Mouse (Mus musculus) heart, embryonic 11.5 days (tissue): ENCODE results near the gene Pi4kb. TPM values are rescaled to one million over a fixed set of nuclear protein-coding genes. Genes with fewer than 3 reads are reported as not detected.

ENCODE experiments used
- ATAC-seq: fragments of 200-750 bp; cut with Nextera tagmentation; replicated peaks from 2 replicates; pipeline ENCODE4 v1.8.0; 2017; ENCODE audit warnings: moderate library complexity; ENCODE audit not compliant: insufficient number of reproducible peaks, low FRiP score, low TSS enrichment
- H3K27ac ChIP-seq: fragments of 300-500 bp; sonication (generic); 2 replicates; pipeline ENCODE4 v1.5.1; 2014; ENCODE audit warnings: mild to moderate bottlenecking, low read depth, low read length
- H3K27me3 ChIP-seq: fragments of 300-500 bp; sonication (generic); 2 replicates; pipeline ENCODE4 v1.6.1; 2014; ENCODE audit warnings: mild to moderate bottlenecking, low read length, mixed read lengths; ENCODE audit not compliant: control insufficient read depth, insufficient read depth
- H3K36me3 ChIP-seq: fragments of 300-500 bp; sonication (generic); 2 replicates; pipeline ENCODE4 v1.6.1; 2014; ENCODE audit warnings: mild to moderate bottlenecking, low read length, moderate library complexity, mixed read lengths; ENCODE audit not compliant: control insufficient read depth, insufficient read depth
- H3K4me1 ChIP-seq: fragments of 300-500 bp; sonication (generic); 2 replicates; pipeline ENCODE4 v1.6.1; 2014; ENCODE audit warnings: low read length; ENCODE audit not compliant: control insufficient read depth, insufficient read depth
- H3K4me2 ChIP-seq: fragments of 300-500 bp; sonication (generic); 2 replicates; pipeline ENCODE4 v1.6.1; 2014; ENCODE audit warnings: mild to moderate bottlenecking, moderate library complexity
- H3K4me3 ChIP-seq: fragments of 300-500 bp; sonication (generic); 2 replicates; pipeline ENCODE4 v1.5.1; 2014; ENCODE audit warnings: low read depth, low read length
- H3K9ac ChIP-seq: fragments of 300-500 bp; sonication (generic); 2 replicates; pipeline ENCODE4 v1.6.1; 2014; ENCODE audit warnings: mild to moderate bottlenecking, low read depth, low read length, moderate library complexity
- H3K9me3 ChIP-seq: fragments of 300-500 bp; sonication (generic); replicated peaks from 2 replicates; pipeline ENCODE4 v1.6.1; 2016; ENCODE audit warnings: low read length; ENCODE audit not compliant: control insufficient read depth
- WGBS: fragments of 180-500 bp; shearing (Covaris S2); extraction: QIAGEN DNeasy Blood & Tissue Kit; methylation state at CpG from one replicate; pipeline ENCODE4 v1.1.7; 2014; ENCODE audit not compliant: insufficient replicate concordance; 5-methylcytosine and 5-hydroxymethylcytosine counted together
- microRNA-seq: library from miRNA; unstranded; fragments of <30 nt; microRNA quantifications from one replicate; pipeline ENCODE4, GENCODE M21; 2016; ENCODE audit warnings: borderline number of aligned reads
- polyA plus RNA-seq: library from polyadenylated mRNA; unstranded; fragments of >200 nt; fragmentation: Nextera tagmentation; extraction: Ambion mirVana; gene quantifications from 2 replicates; pipeline ENCODE4 v1.2.1, GENCODE M21; 2014

Pi4kb gene
- polyA plus RNA-seq, 1 experiment from 2014 or later, result 12.9 TPM

DNA sequence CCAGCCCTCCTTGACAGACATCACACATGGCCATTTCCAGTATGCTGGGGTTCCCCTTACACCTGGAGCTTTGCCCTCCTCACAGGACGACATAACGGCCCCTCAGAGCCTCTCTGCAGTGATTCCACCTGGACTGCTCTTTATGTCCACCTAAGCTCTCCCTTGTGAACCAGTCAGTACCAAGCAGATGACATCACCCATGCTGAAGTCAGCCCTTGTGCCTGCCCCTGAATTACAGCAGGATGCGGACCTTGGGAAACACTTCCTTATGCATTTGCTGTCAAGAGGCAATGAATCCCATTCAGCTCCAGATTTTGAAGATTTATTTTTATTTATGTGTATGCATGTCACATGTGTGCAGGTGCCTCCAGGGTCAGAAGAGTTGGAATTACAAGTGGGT is 73.4 kb downstream of the Pi4kb start:
- Histone ChIP-seq H3K27ac (no peak overlapping the region), H3K9me3 (no peaks in the 10 kb centered on the region), H3K27me3 (no peaks in the 10 kb centered on the region), H3K4me2 (no peak overlapping the region), H3K36me3 (no peaks in the 10 kb centered on the region), H3K4me1 (no peaks in the 10 kb centered on the region), H3K9ac (no peak overlapping the region), H3K4me3 (no peak overlapping the region)
- 60% methylated on average over 3 of the region's 3 CpGs for WGBS
- no peak for ATAC-seq

DNA sequence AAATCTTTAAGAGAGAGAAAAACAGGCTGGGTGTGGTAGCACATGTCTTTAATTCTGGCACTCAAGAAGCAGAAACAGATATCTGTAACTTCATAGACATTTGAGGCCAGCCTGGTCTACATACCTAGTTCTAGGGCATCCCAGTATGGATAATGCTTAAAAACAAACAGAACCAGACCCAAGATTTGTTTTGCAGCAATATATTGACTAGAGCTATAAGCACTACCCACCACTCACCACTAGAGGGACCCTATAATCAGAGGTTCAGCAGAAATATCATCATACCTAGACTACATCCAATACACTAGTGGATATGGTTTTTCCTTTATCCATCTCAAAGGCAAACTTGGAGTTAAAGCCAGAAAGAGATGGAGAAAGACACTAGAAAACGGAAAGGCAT is 78.4 kb downstream of the Pi4kb start:
- H3K4me2 ChIP-seq, result no peak overlapping the region
- no peak overlapping the region for H3K4me3 ChIP-seq
- no peak overlapping the region for H3K27ac ChIP-seq
- H3K27me3 ChIP-seq, result no peaks in the 10 kb centered on the region
- peaks cover 21% of the 10 kb centered on the region for H3K4me1 ChIP-seq
- H3K9ac ChIP-seq, result no peak overlapping the region
- WGBS, result 43% methylated on average over 1 of the region's 1 CpGs
- no peaks in the 10 kb centered on the region for H3K9me3 ChIP-seq
- peaks cover under 1% of the 10 kb centered on the region; the same call in 1 of the 2 replicates for H3K36me3 ChIP-seq
- ATAC-seq, result no peak

DNA sequence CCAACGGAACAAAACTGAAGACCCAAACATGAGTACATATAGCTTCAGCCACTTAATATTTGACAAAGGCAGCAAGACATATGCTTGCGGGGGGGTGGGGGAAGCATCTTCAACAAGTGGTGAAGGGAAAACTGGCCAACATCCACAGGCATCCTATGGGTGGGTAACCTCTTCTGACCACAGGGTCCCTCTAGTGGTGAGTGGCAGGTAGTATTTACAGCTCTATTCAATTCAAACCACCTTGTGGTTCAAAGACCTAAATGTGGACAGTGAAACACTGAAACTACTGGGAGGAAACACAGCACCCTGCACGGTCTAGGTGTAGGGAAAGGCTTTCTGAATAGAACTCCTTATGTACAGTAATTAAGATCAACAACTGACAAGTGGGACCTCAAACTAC is 79.2 kb downstream of the Pi4kb start:
- H3K9ac ChIP-seq, result no peak overlapping the region
- peaks cover 5% of the 10 kb centered on the region for H3K36me3 ChIP-seq
- no peak overlapping the region for H3K4me3 ChIP-seq
- H3K4me1 ChIP-seq, result peaks cover 21% of the 10 kb centered on the region
- H3K27ac ChIP-seq, result no peak overlapping the region
- H3K27me3 ChIP-seq, result no peaks in the 10 kb centered on the region
- no peak; the same call in 1 of the 2 replicates for ATAC-seq
- H3K9me3 ChIP-seq, result no peaks in the 10 kb centered on the region
- WGBS, result 39% methylated on average over 3 of the region's 3 CpGs
- no peak overlapping the region for H3K4me2 ChIP-seq

DNA sequence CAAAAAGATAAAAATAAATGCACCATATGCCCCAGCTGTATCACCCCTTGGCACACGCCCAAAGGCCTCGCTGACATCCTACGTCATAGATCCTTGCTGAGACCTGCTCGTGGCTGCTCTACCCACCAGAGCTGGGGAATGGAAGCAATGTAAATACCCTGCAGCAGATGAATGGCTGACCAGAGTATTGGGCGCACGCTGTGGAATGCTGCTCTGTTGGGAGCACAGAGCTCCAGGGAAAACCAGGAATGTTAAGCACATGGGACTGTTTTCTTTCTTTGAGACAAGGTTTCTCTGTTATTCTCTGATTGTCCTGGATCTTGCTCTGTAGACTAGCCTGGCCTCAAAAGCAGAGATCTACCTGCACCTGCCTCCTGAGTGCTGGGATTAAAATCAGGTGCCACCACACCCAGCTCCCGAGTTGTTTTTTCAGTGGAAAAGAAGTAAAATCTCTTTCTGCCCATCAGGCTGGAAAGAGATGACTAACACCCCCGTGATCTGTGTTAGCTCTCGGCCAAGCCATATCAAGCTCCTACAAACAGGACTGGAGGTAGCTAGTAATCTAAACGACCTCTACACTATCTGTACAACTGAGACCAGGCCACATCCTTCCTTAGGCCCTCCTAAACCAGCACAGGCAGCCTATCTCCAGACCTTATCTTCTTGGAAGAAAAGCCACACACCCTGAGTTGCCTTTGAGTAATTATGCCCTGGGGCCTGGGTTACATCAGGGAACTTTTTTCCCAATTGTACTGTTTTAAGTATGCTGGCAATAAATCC is 80.1 kb downstream of the Pi4kb start:
- Histone ChIP-seq H3K27ac (peak overlapping the region; percentile 87), H3K4me1 (peaks cover 21% of the 10 kb centered on the region), H3K4me2 (peak overlapping the region; percentile 48), H3K4me3 (no peak overlapping the region), H3K9me3 (no peaks in the 10 kb centered on the region), H3K27me3 (no peaks in the 10 kb centered on the region), H3K36me3 (peaks cover 13% of the 10 kb centered on the region), H3K9ac (peak overlapping the region; percentile 4; the same call in 1 of the 2 replicates)
- peak; percentile 74 for ATAC-seq
- WGBS, result 14% methylated on average over 10 of the region's 10 CpGs

DNA sequence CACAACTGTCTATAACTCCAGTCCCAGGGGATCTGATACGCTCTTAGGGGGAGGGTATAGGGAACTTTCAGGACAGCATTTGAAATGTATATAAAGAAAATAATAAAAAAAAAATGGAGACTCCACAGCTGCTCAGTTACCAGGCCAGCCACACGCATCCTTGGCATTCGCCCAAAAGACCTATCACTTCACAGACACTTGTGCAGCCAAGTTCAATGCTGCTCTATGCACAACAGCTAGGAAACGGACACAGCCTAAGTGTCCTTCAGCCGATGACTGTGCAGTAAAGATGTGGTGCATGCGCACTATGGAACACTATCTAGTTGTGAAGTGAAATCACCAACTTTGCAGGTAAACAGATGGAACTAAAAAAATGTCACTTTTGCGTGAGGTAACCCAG is 81.7 kb downstream of the Pi4kb start:
- H3K27ac ChIP-seq, result no peak overlapping the region
- 79% methylated on average over 7 of the region's 7 CpGs for WGBS
- ATAC-seq, result no peak
- H3K9me3 ChIP-seq, result no peaks in the 10 kb centered on the region
- no peak overlapping the region for H3K4me3 ChIP-seq
- no peaks in the 10 kb centered on the region for H3K27me3 ChIP-seq
- no peak overlapping the region for H3K4me2 ChIP-seq
- H3K36me3 ChIP-seq, result peaks cover 27% of the 10 kb centered on the region
- H3K9ac ChIP-seq, result no peak overlapping the region
- H3K4me1 ChIP-seq, result peaks cover 21% of the 10 kb centered on the region

Small RNAs within 50 kb of the gene (microRNA-seq; reads per million reads assigned to microRNA genes)
- 0.54 reads per million for gene Mir7013

Other genes starting within 250 kb of the Pi4kb start
- gene Cgn, start 188.2 kb upstream of the Pi4kb start, polyA plus RNA-seq, result 1.4 and 2.0 TPM in 2 replicates
- 14.4 and 15.6 TPM in 2 replicates for gene Pogz, start 137.2 kb upstream of the Pi4kb start, polyA plus RNA-seq
- gene Psmb4, start 87.8 kb upstream of the Pi4kb start, polyA plus RNA-seq, result 293 and 305 TPM in 2 replicates
- gene Selenbp1, start 41.7 kb upstream of the Pi4kb start, polyA plus RNA-seq, result 36.8 and 45.6 TPM in 2 replicates
- gene Rfx5, start 20.7 kb upstream of the Pi4kb start, polyA plus RNA-seq, result 6.7 and 7.9 TPM in 2 replicates
- gene Zfp687, start 40.7 kb downstream of the Pi4kb start, polyA plus RNA-seq, result 16.2 and 19.6 TPM in 2 replicates
- 231 and 247 TPM in 2 replicates for gene Psmd4, start 67.9 kb downstream of the Pi4kb start, polyA plus RNA-seq
- 11.8 and 14.0 TPM in 2 replicates for gene Pip5k1a, start 132.2 kb downstream of the Pi4kb start, polyA plus RNA-seq
- 108 and 113 TPM in 2 replicates for gene Vps72, start 136.3 kb downstream of the Pi4kb start, polyA plus RNA-seq
- 0.53 and 0.83 TPM in 2 replicates for gene Tmod4, start 149.7 kb downstream of the Pi4kb start, polyA plus RNA-seq
- 57.7 and 61.8 TPM in 2 replicates for gene Scnm1, start 159.3 kb downstream of the Pi4kb start, polyA plus RNA-seq
- gene Lysmd1, start 159.4 kb downstream of the Pi4kb start, polyA plus RNA-seq, result 6.5 and 7.6 TPM in 2 replicates
- gene Tnfaip8l2, start 167.6 kb downstream of the Pi4kb start, polyA plus RNA-seq, result 0.79 and 1.5 TPM in 2 replicates
- gene Sema6c, start 185.7 kb downstream of the Pi4kb start, polyA plus RNA-seq, result 2.2 and 2.8 TPM in 2 replicates
- 5.4 and 7.2 TPM in 2 replicates for gene Gabpb2, start 243.2 kb downstream of the Pi4kb start, polyA plus RNA-seq